Mouse (Mus musculus): ENCODE measurements around the gene Nbeal2.
"Not testable (repeated sequence)": the region's sequence is repeated elsewhere in the genome, so short reads cannot be mapped to it uniquely, and the experiment has no call there.

Nbeal2 gene

DNA sequence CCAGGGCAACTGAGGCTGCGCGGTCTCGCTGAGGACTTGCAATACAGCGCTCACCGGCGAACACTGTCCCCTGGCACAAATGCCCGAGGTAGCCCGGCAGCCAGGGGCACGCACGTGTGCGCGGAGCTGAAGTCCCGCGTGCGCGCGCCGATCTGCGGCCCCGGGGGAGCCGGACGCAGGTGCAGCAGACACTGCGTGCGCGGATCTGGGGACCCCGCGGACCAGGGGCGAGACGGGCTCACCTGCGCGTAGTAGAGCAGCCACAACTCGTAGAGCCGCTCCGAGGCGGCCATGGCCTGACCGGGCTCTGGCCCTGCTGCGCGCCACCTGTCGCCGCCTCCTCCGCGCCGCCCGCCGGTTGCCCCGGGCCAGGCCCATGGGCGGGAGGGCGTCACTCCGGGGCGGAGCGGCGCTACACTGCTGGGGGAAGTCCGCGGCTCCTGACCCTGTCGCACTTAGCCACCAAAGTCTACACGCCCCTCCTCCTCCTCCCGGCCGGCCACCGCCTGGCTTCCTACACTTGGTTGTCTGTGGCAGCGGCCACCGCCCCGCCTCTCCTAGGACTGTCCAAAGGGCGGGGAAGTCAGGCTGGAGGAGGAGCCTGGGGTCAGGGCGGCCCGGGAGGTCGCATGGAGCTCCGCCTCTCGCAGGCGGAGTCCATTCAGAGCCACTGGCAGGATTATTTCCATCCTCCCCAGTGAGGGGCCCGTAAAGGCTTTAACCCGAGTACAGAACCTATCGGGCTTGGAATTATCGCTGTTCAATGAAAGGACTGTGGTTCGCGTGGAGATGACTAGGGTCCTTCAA is at the start of gene Nbeal2:
TSS of gene Nbeal2 (minus strand) at position 507 of the 807 bp plus-strand sequence.
- DNase-seq (ENCODE audit: low spot score), result peak; percentile 98

GRCm38 (mm10) chr9:110702848-110703247 is 48.9 kb upstream of the Nbeal2 start:
- no peak for DNase-seq (ENCODE audit: low spot score)

- no peak for DNase-seq (ENCODE audit: low spot score)
These were observed 47.4 kb upstream of the Nbeal2 start for GRCm38 (mm10) chr9:110701114-110702032.

GRCm38 (mm10) chr9:110699574-110699973 is 45.6 kb upstream of the Nbeal2 start:
- DNase-seq (ENCODE audit: low spot score), result no peak

DNA sequence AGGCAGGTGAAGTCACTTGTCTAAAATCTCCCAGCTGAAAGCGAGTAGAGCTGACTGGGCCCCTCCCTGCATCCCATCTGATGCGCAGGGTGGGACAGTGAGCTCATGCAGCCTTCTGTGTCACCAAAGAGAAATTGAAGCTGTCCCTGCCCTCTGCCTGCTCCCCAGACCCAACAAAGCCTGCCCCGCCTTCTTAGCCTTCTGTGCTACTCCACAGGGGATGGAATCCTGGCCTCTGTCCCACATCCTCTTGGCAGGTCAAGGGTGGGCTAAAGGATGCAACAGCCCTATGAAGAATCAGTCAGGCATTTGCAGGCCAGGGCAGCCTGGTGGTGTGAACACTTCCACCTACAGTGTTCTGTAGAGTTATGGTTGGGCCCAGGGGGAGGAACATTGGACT is 43.5 kb upstream of the Nbeal2 start:
- DNase-seq (ENCODE audit: low spot score), result no peak

GRCm38 (mm10) chr9:110696427-110696826 is 42.5 kb upstream of the Nbeal2 start:
- DNase-seq (ENCODE audit: low spot score), result no peak

- DNase-seq (ENCODE audit: low spot score), result no peak
These were observed 41.3 kb upstream of the Nbeal2 start for GRCm38 (mm10) chr9:110695165-110695755.

GRCm38 (mm10) chr9:110689261-110689779 is 35.4 kb upstream of the Nbeal2 start:
- peak; percentile 70 for DNase-seq (ENCODE audit: low spot score)

DNA sequence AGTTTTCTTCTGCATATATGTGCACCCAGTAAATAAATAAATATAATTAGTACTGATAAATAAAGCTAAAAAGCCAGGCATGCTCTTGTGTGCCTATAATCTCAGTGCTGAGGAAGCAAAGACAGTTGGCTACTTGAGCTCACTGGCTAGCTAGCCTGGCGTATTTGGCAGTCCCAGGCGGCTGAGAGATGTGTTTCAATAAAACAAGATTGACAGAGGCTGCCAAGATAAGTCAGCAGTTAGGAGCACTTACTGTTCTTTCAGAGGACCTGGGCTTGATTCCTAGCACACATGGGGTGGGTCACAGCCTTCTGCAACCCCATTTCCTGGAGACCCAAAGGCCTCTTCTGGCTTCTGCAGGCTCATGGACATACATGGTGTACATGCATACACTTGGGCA is 33.9 kb upstream of the Nbeal2 start:
- DNase-seq (ENCODE audit: low spot score), result no peak

DNA sequence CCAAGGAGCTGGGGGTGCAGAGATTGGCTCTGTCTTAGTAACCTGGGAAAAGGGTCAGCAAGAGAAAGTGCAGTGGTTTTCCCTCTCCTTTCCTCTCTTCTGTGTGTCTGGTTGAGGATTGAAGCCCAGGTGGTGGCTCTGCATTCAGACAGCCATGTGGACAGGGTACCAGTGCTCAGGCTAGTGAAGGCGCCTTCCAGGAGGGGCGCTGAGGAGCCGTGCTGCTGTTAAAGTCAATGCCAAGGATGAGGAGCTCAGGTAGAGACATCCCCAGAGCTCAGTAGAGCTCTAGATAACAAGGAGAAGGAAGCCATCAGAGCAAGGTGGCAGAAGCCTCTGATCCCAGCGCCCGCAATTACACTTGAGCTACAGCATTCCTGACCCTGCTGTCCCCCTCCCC is 33.1 kb upstream of the Nbeal2 start:
- DNase-seq (ENCODE audit: low spot score), result no peak

GRCm38 (mm10) chr9:110686472-110686871 is 32.5 kb upstream of the Nbeal2 start:
- DNase-seq (ENCODE audit: low spot score), result no peak

GRCm38 (mm10) chr9:110685591-110685990 is 31.6 kb upstream of the Nbeal2 start:
- no peak for DNase-seq (ENCODE audit: low spot score)

DNA sequence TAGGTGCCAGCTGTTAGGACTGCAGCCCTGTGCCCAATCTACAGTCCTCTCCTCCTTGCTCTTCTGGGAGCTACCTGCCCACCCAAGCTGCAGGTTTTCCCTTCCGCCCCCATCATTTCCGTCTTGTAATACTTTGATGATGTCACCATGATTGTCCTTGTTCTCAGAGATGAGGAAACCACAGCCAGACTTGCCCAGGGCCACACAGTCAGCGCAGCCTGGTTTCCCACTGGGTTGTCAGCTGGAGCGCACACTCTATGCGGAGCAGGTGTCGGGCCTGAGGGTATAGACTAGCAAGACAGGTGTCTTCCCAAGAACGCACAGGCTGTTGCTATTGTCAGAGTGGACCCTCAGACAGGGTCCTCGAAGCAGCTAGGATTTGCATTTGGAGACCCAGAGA is 31.2 kb upstream of the Nbeal2 start:
- DNase-seq (ENCODE audit: low spot score), result no peak

DNA sequence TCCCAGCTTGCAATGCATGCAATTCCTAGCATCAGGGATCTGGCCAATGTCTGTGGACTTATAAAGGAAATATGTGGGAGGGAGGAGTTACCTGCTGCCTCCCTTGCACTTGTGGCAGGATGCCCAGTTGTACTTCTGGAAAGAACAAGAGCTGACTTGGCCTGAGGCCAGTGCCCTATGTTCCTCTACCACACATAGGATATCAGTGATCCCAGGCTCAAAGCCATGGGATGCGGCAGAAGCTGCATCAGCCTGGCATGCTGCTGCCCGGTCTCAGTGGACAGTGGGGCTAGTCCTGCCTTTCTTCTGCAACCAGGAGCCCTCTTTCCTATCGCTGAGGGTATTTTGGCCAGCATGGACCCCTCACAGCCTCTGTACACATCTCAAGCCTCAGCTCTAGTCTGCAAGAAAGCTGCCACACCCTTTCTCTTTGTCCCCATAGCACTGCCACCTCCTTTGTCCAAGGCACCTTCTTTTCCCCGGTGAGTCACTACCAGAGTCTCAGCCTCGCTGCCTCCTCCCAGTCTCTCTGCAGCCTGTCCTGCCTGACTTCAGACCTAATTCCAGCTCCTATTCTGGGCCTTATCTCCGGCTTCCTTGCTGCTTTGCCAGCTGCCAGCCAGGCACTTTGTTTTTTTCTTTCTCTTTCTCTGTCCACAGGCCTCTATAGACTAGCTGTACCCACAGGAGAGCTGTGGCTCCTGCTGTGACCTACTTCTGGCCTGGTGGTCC is 30.3 kb upstream of the Nbeal2 start:
- peak; percentile 91 for DNase-seq (ENCODE audit: low spot score)

GRCm38 (mm10) chr9:110683574-110684099 is 29.7 kb upstream of the Nbeal2 start:
- DNase-seq (ENCODE audit: low spot score), result peak; percentile 65

GRCm38 (mm10) chr9:110682697-110683096 is 28.7 kb upstream of the Nbeal2 start:
- not testable (repeated sequence) for DNase-seq (ENCODE audit: low spot score)

GRCm38 (mm10) chr9:110682255-110682654 is 28.3 kb upstream of the Nbeal2 start:
- no peak for DNase-seq (ENCODE audit: low spot score)

- no peak for DNase-seq (ENCODE audit: low spot score)
These were observed 27.9 kb upstream of the Nbeal2 start for GRCm38 (mm10) chr9:110681817-110682216.

DNA sequence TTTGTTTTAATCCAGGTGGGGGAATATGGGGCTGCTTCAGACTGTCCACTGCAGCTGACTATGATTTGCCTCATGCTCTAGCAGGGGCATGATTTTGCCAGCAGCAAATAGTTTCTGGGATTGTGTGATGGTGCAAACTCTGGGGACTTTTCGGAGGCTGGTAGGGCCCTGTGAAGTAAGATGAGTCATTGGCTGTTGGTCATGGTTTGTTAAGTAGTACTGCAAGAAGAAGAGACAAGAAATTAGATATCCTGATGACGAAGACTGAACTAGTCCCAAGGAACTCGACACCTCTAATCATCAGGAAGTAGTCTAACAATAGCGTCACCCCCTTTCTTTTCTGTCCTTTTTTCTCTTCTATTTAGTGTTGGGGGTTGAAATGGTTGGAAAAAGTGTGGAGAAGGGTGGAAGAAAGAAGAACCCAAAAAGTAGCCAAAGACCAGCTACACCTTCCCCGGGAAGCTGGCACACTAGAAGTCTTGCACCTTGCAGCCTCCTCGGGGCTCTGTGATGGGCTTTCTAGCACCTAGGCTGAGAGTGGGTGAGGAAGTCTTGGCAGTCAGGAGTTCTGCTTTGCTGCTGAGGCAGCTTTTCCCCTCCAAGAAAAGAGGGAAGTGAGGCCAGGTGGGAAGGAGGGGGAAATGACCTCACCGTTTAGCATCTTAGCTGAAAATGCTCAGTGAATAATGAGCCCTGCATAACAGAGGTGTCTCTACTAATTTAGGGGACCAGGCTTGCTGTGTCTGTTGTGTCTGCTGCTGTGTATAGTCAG is 27.0 kb upstream of the Nbeal2 start:
- DNase-seq (ENCODE audit: low spot score), result no peak

DNA sequence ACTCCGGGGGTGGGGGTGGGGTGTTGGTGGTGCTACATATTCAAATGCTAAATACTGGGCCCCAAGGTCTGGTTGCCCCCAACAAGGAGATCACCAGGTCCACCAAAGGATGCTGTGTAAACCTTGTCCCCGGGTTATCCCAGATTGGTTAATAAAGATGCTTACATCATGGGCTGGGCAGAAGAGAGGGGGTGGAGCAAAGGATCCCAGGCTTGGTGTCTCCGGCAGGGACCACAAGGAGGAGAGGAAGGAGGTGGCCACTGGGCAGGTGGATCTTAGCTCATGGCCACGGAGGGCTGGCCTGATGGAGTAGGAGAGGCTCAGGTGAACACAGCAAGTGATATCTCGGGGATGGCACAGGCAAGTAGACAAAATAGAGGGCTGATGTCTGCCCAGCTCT is 24.9 kb upstream of the Nbeal2 start:
- DNase-seq (ENCODE audit: low spot score), result no peak

DNA sequence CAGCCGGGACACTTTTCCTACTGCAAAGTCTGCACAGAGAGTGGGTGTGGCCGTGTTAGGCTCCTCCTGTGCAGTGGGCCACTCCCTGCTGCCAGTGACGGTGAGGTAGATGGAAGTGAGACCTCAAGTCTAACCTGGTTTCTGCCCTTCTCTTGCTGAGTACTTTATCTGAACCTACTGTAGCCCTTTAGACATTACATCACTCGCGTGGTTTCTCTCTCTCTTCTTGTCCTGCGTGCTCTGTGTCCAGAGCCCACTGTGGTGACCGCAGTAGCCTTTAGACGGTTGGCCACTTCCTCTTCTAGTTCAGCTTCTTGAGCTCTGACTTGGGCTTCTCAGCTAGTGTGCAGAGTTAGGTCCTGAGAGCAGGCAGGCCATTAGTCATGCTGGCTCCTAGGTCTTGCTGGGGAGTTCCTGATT is 22.5 kb upstream of the Nbeal2 start:
- DNase-seq (ENCODE audit: low spot score), result peak; percentile 67

Data from lung, postnatal 25 days (tissue).